Mouse (Mus musculus): ENCODE results near the gene Slc3a1.

DNA sequence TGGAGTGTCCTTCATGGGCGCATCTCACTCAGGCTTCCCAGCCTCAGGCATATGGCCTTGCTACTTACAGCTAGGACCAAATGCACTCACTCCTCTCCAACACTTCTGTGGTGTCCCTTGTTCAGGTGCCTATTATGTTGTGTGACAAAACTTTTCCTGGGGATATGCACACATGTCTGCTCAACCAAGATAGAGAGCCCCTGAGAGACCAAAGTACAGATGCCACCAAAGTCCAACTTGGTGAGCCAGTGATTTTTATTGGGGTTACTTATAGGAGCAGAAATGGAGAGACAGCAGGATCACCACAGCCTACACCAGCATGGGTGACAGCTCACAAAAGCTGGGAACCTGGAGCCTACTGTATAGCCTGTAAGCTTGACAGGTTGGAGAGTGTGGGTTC lies 82.5 kb downstream of the Slc3a1 start:
- TF ChIP-seq CTCF (IDR thresholded peaks at IDR 0.05; ENCODE audit: low read depth) (no peak), EP300 (optimal IDR thresholded peaks at IDR 0.05) (no peak)

Data from stomach, postnatal 0 days (tissue).